Mouse (Mus musculus): ENCODE results near the gene Olfr1220.

The Olfr1220 gene

DNA sequence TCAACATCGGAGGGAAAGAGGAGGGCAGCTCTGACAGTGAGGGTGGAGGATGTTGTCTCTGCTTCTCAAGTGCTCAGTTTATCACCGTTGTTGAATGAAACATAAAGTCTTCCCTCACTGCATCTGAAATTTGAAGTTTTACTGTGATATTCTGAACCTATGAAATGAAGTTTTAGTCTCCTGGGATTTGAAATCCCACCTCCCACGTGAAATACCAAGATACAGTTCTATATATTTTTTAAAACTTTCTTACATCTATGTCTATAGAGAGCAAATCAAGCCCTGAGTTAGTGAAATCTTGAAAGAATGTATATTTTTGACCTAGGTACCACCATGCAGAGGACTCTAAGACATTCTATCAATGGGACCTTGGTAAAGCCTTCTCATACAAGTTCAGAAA is at the start of gene Olfr1220:
Gene Olfr1220 (minus strand): TSS at position 101 of the 400 bp plus-strand sequence.
- DNase-seq (ENCODE audit: low spot score) = no peak

- no peak for DNase-seq (ENCODE audit: low spot score)
Observed at GRCm38 (mm10) chr2:89151460-89151859, 44.8 kb upstream of the Olfr1220 start, which contains the start of gene Olfr1223. TSS of gene Olfr1223 (minus strand) at chr2:89151560.

- no peak for DNase-seq (ENCODE audit: low spot score)
Observed at GRCm38 (mm10) chr2:89132954-89133353, 26.3 kb upstream of the Olfr1220 start, which contains the start of gene Olfr1222. TSS of gene Olfr1222 (minus strand) at chr2:89133054.

GRCm38 (mm10) chr2:89117183-89117582 is 10.5 kb upstream of the Olfr1220 start, which contains the start of gene Olfr1221:
TSS of gene Olfr1221 (minus strand) at chr2:89117283.
- DNase-seq (ENCODE audit: low spot score) = no peak

DNA sequence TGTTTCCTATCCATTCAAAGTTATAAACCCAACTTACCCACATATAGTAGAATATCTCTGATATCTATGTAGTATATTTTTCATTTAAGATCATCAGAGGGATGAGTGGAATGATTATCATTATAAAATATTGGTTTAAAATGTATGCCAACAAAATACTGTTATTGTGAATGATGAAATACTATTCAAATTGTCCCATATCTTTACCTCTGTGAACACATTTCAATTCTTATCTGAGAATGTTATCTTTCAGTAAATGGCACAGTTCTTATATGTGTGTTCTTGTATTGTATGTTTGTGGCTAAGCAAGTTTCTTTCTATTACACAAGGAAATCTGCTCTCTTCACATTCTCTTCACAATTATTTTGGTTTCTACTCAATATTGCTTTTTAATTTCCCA is 984 bp downstream of the Olfr1220 start:
- DNase-seq (ENCODE audit: low spot score) = no peak

- no peak for DNase-seq (ENCODE audit: low spot score)
Observed at GRCm38 (mm10) chr2:89093848-89094247, 12.8 kb downstream of the Olfr1220 start.

GRCm38 (mm10) chr2:89083413-89083812 is 23.2 kb downstream of the Olfr1220 start, which contains the start of gene Olfr1219:
TSS of gene Olfr1219 (minus strand) at chr2:89083513.
- DNase-seq (ENCODE audit: low spot score) = no peak

DNA sequence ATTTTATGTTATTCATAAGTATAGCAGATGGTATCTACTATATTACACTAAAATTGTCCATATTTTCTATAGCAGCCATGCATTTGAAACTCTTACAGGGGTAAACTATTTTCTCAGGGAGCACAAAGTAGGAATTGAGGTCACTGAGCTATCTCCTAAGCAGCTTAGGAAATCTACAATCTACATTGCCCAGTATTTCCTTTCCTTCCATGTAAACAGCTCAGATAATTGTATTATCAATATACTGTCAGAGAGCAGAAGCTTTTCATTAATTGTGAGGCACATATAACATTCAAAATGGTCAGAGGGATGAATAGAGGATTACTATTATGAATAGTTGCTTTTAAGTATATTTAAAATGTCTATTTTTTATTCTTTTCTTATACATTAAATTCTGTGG is 25.1 kb downstream of the Olfr1220 start:
- no peak for DNase-seq (ENCODE audit: low spot score)

DNA sequence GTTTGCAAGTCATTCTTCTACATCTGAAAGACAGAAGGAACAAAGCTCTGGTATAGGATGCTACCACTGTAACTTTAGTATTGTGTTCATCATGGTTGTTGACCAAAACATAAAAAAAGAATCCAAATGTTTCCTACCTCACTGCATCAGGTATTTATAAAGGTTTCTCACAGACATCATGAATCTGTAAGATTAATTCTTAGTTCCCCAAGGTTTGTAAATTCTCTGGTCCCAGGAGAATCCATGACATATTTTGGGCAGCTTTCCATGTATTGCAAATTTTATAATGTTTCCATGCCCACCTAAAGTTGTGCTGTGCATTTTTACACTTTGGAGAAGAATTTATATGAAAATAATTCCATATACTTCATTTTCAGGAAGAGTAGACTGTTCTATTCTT is 45.5 kb downstream of the Olfr1220 start, which contains the start of gene Olfr1218:
Gene Olfr1218 (minus strand): TSS at position 101 of the 400 bp plus-strand sequence.
- DNase-seq (ENCODE audit: low spot score) = no peak

Data from layer of hippocampus, adult 9-10 months (tissue).